Mouse (Mus musculus): ENCODE measurements at regions not wholly inside any gene's neighbourhood (a gene's known extent, or its start where the extent isn't known, plus 50 kb on each side); places are given as distances from the start of the nearest gene placed in this dataset.

GRCm38 (mm10) chr10:37480331-37480730, 341.6 kb upstream of the Marcks start:
- TF ChIP-seq CTCF (conservative IDR thresholded peaks at IDR 0.05; ENCODE audit: insufficient read depth, insufficient read length, low read depth, low read length) (no peak), POLR2A (IDR thresholded peaks at IDR 0.05; ENCODE audit: low read depth, low read length) (no peak)

All from kidney, adult 2 months (tissue).